Mouse (Mus musculus): Measurements from ENCODE around the gene Prss53. TPM values are rescaled to one million over a fixed set of nuclear protein-coding genes. Genes with fewer than 3 reads are reported as not detected.
A peak's percentile ranks its signal among the peaks of the same experiment; 100 is the strongest.

Gene Prss53
- total and polyA plus RNA-seq, 3 experiments: 0.30 TPM; not detected in 2

DNA sequence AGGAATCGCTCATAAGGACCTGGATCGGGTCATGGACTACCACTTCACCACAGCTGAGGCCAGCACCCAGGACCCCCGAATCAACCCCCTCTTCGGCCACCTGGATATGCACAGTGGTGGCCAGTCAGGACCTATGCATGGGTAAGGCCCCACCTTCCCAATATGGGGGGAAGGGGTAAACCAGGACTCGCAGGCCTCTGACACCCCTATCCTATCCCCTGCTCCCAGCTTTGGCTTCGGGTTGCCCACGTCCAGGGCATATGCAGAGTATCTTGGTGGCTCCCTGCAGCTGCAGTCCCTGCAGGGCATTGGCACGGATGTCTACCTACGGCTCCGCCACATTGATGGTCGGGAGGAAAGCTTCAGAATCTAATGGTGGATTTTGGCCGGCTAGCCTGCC is 17.2 kb upstream of the Prss53 start:
- peaks cover 45 to 56% of the 10 kb centered on the region in 2 experiments for H3K36me3 ChIP-seq (replicated peaks in 1 of 2; ENCODE audit: control insufficient read depth in 1 of 2, insufficient read depth in 1 of 2, low read length in 1 of 2)
- H3K4me3 ChIP-seq (replicated peaks in 1 of 3; ENCODE audit: low read depth in 2 of 3, low read length in 2 of 3, poor library complexity in 1 of 3): no peak overlapping the region
- no peak for DNase-seq (ENCODE audit: extremely low read depth)
- 0 out of 2 replicates have a peak, but pooled peaks cover 4% of the 10 kb centered on the region for H3K79me2 ChIP-seq (replicated peaks; ENCODE audit: control insufficient read depth, extremely low read depth, insufficient read depth, poor library complexity, severe bottlenecking)
- H3K27me3 ChIP-seq (replicated peaks): no peaks in the 10 kb centered on the region
- H3K27ac ChIP-seq (ENCODE audit: insufficient read depth, low read depth): no peak overlapping the region
- H3K9me3 ChIP-seq (replicated peaks; ENCODE audit: low read length): no peaks in the 10 kb centered on the region
- H3K9ac ChIP-seq (ENCODE audit: insufficient read depth, low read depth): no peak overlapping the region
- H3K4me1 ChIP-seq (ENCODE audit: control insufficient read depth in 1 of 2, insufficient read depth in 2 of 2): peaks cover 7 to 18% of the 10 kb centered on the region in 2 experiments; a peak in 3 of 4 replicates
- dilution Hi-C loops (cut with MboI; ENCODE audit: extremely low pct_ligation_motif_present, extremely low pct_unique_long_range_greater_than_20kb, low sequenced_read_pairs): no loop called here
- no peak overlapping the region for H3K4me2 ChIP-seq (ENCODE audit: insufficient read depth, low read depth, poor library complexity, severe bottlenecking)
- in situ Hi-C loops (cut with MboI; ENCODE audit: low pct_ligation_motif_present, low pct_unique_long_range_greater_than_20kb, low sequenced_read_pairs): no loop called here
- TF ChIP-seq ZMIZ1 (IDR thresholded peaks at IDR 0.05; ENCODE audit: low read depth, low read length) (no peak), RCOR1 (conservative IDR thresholded peaks at IDR 0.05; ENCODE audit: low read depth, low read length) (no peak), POLR2AphosphoS2 (IDR thresholded peaks at IDR 0.05; ENCODE audit: low read depth, low read length) (no peak), KAT2A (IDR thresholded peaks at IDR 0.05; ENCODE audit: insufficient replicate concordance, low read length) (no peak), BHLHE40 (IDR thresholded peaks at IDR 0.05; ENCODE audit: low read depth, low read length) (no peak), MAZ (IDR thresholded peaks at IDR 0.05; ENCODE audit: low read depth, low read length) (no peak), CTCF (conservative IDR thresholded peaks at IDR 0.05 in 1 of 2, IDR thresholded peaks at IDR 0.05 in 1 of 2; ENCODE audit: low read depth in 2 of 2, low read length in 2 of 2) (no peak)

DNA sequence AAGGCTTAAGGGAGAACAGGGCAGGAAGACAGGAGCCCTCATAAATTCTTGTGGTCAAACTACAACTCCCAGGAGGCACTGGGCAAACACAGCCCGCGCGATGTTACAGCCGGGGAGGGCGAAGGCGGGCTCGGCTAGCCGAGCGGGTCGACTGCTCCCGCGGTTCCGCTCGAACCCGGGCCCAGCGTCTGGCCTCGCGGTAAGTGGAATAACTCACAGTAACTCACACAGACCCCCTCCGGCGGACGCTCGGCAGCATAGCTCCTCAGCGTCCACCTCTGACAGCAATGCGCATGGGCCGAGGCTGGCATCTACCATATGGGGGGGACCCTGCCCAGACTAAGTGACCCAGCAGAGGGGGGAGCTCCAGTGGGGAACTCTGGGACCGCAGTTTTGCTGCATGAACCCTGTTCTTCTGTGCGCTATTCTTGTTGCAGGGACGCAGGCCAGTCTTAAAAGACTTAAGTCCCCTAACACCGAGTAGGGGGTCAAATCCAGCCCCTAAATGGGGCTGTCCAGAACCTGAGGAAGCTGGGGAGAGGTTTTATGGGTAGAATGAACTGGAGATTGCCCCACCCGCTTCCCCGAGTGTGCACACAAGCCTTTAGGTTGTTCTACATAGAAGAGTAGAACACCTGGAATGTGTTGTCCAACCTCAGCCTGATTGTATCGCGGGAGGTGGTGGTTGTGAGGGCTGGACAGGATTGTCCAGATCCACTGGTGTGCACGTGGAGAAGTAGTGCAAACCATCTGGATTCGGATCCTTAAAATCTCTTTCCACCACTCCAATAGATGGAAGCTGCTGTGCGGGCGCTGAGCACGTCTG is 13.4 kb upstream of the Prss53 start, which contains the start of gene Bckdk:
Gene Bckdk (plus strand): TSS at position 112 of the 826 bp plus-strand sequence.
- no peaks in the 10 kb centered on the region for H3K27me3 ChIP-seq (replicated peaks)

More for the DNA sequence above, 13.4 kb upstream of the Prss53 start, which contains the start of gene Bckdk:
- H3K79me2 ChIP-seq (replicated peaks; ENCODE audit: control insufficient read depth, extremely low read depth, insufficient read depth, poor library complexity, severe bottlenecking): no peaks in the 10 kb centered on the region
- DNase-seq (ENCODE audit: extremely low read depth): peak; percentile 87
- peaks cover 38 to 42% of the 10 kb centered on the region in 2 experiments for H3K36me3 ChIP-seq (replicated peaks in 1 of 2; ENCODE audit: control insufficient read depth in 1 of 2, insufficient read depth in 1 of 2, low read length in 1 of 2)
- dilution Hi-C loops (cut with MboI; ENCODE audit: extremely low pct_ligation_motif_present, extremely low pct_unique_long_range_greater_than_20kb, low sequenced_read_pairs): no loop called here
- H3K4me1 ChIP-seq (ENCODE audit: control insufficient read depth in 1 of 2, insufficient read depth in 2 of 2): peaks cover 7 to 14% of the 10 kb centered on the region in 2 experiments; a peak in 3 of 4 replicates
- TF ChIP-seq POLR2A (IDR thresholded peaks at IDR 0.05; ENCODE audit: low read depth, low read length) (peak; percentile 85), GABPA (IDR thresholded peaks at IDR 0.05; ENCODE audit: insufficient replicate concordance, low read depth, low read length) (no peak; the same call in 1 of the 2 replicates), ELF1 (IDR thresholded peaks at IDR 0.05; ENCODE audit: low read depth, low read length) (peak; percentile 71), IRF4 (IDR thresholded peaks at IDR 0.05; ENCODE audit: low read depth, low read length) (0 out of 2 replicates have a peak, but pooled peaks have one; percentile 35), MEF2A (IDR thresholded peaks at IDR 0.05; ENCODE audit: borderline replicate concordance, low read depth, low read length) (0 out of 2 replicates have a peak, but pooled peaks have one; percentile 46), NELFE (IDR thresholded peaks at IDR 0.05; ENCODE audit: low read depth, low read length) (peak; percentile 87), CHD2 (IDR thresholded peaks at IDR 0.05; ENCODE audit: low read length) (peak; percentile 99), TCF12 (IDR thresholded peaks at IDR 0.05; ENCODE audit: low read depth, low read length) (peak; percentile 63), PAX5 (IDR thresholded peaks at IDR 0.05; ENCODE audit: low read length) (no peak), EP300 (IDR thresholded peaks at IDR 0.05; ENCODE audit: low read length) (no peak), BHLHE40 (IDR thresholded peaks at IDR 0.05; ENCODE audit: low read depth, low read length) (no peak), KAT2A (IDR thresholded peaks at IDR 0.05; ENCODE audit: insufficient replicate concordance, low read length) (peak; percentile 84; the same call in 1 of the 2 replicates), NRF1 (IDR thresholded peaks at IDR 0.05; ENCODE audit: low read depth, low read length) (peak; percentile 76), HCFC1 (IDR thresholded peaks at IDR 0.05; ENCODE audit: low read depth, low read length) (peak; percentile 94), CTCF (conservative IDR thresholded peaks at IDR 0.05 in 1 of 2, IDR thresholded peaks at IDR 0.05 in 1 of 2; ENCODE audit: low read depth in 2 of 2, low read length in 2 of 2) (no peak; a peak in 1 of 4 replicates), E2F4 (IDR thresholded peaks at IDR 0.05; ENCODE audit: insufficient replicate concordance, low read depth, low read length) (no peak), ZMIZ1 (IDR thresholded peaks at IDR 0.05; ENCODE audit: low read depth, low read length) (peak; percentile 73; the same call in 1 of the 2 replicates)
- H3K9ac ChIP-seq (ENCODE audit: insufficient read depth, low read depth): peak within 1 kb of the TSS; percentile 94
- H3K4me3 ChIP-seq (replicated peaks in 1 of 3; ENCODE audit: low read depth in 2 of 3, low read length in 2 of 3, poor library complexity in 1 of 3): peak within 1 kb of the TSS; percentile 60 to 80 (median 71)
- peak within 1 kb of the TSS; percentile 75 for H3K4me2 ChIP-seq (ENCODE audit: insufficient read depth, low read depth, poor library complexity, severe bottlenecking)
- no peak within 1 kb of the TSS for H3K27ac ChIP-seq (ENCODE audit: insufficient read depth, low read depth)
- H3K9me3 ChIP-seq (replicated peaks; ENCODE audit: low read length): no peaks in the 10 kb centered on the region
- in situ Hi-C loops (cut with MboI; ENCODE audit: low pct_ligation_motif_present, low pct_unique_long_range_greater_than_20kb, low sequenced_read_pairs): no loop called here

Data from CH12.LX (cell line).